Mouse (Mus musculus): ENCODE measurements around the gene Mtfmt. TPM values are rescaled to one million over a fixed set of nuclear protein-coding genes. Genes with fewer than 3 reads are reported as not detected.

The Mtfmt gene
- polyA plus RNA-seq, 1 experiment = 18.7 TPM

- Histone ChIP-seq H3K4me1 (ENCODE audit: control insufficient read depth, insufficient read depth, low read length) (peaks cover 1% of the 10 kb centered on the region; the same call in 1 of the 2 replicates), H3K4me3 (replicated peaks; ENCODE audit: control insufficient read depth, low read depth, low read length) (peak within 1 kb of the TSS; percentile 84), H3K27ac (ENCODE audit: control insufficient read depth, insufficient read depth, low read depth, low read length, poor library complexity) (peak within 1 kb of the TSS; percentile 90)
- TF ChIP-seq CTCF (IDR thresholded peaks at IDR 0.05; ENCODE audit: control insufficient read depth, insufficient read depth, low read length) = no peak
- WGBS = under 1% methylated on average over 53 of the region's 53 CpGs
These were observed 25.3 kb downstream of the Mtfmt start, which contains the start of gene Spg21 for GRCm38 (mm10) chr9:65460732-65461442. Spg21 (plus strand) TSS chr9:65460947.

GRCm38 (mm10) chr9:65462544-65462943 is 27.0 kb downstream of the Mtfmt start:
- peaks cover 1% of the 10 kb centered on the region; the same call in 1 of the 2 replicates for H3K4me1 ChIP-seq (ENCODE audit: control insufficient read depth, insufficient read depth, low read length)
- no peak overlapping the region for H3K27ac ChIP-seq (ENCODE audit: control insufficient read depth, insufficient read depth, low read depth, low read length, poor library complexity)
- WGBS = 66% methylated on average over 5 of the region's 5 CpGs
- TF ChIP-seq POLR2A (IDR thresholded peaks at IDR 0.05; ENCODE audit: borderline replicate concordance, control insufficient read depth, low read depth, low read length) (no peak), CTCF (IDR thresholded peaks at IDR 0.05; ENCODE audit: control insufficient read depth, insufficient read depth, low read length) (no peak)
- no peak overlapping the region for H3K4me3 ChIP-seq (replicated peaks; ENCODE audit: control insufficient read depth, low read depth, low read length)

GRCm38 (mm10) chr9:65464161-65464560 is 28.6 kb downstream of the Mtfmt start:
- Histone ChIP-seq H3K27ac (ENCODE audit: control insufficient read depth, insufficient read depth, low read depth, low read length, poor library complexity) (no peak overlapping the region; the same call in 1 of the 2 replicates), H3K4me1 (ENCODE audit: control insufficient read depth, insufficient read depth, low read length) (peaks cover 1% of the 10 kb centered on the region; the same call in 1 of the 2 replicates), H3K4me3 (replicated peaks; ENCODE audit: control insufficient read depth, low read depth, low read length) (no peak overlapping the region)
- WGBS = 53% methylated on average over 6 of the region's 6 CpGs
- TF ChIP-seq CTCF (IDR thresholded peaks at IDR 0.05; ENCODE audit: control insufficient read depth, insufficient read depth, low read length) (no peak), POLR2A (IDR thresholded peaks at IDR 0.05; ENCODE audit: borderline replicate concordance, control insufficient read depth, low read depth, low read length) (no peak)

DNA sequence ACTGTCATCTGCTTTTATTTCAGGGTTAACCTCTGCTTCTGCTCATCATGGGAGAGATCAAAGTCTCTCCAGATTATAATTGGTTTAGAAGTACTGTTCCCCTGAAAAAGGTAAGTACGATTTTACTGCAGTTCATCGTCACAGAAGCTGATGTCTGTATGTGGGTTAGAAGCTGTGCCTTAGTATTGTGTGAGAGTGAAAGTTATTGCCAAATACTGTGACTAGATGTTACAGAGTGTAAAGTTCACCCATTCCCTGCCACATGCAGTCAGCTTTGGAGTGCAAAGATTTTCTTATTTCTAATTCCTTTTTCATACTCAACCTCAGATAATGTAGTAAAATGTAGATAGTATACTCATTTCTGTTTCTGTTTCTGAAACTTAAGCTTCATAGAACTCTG is 29.7 kb downstream of the Mtfmt start:
- Histone ChIP-seq H3K27ac (ENCODE audit: control insufficient read depth, insufficient read depth, low read depth, low read length, poor library complexity) (no peak overlapping the region), H3K4me3 (replicated peaks; ENCODE audit: control insufficient read depth, low read depth, low read length) (no peak overlapping the region), H3K4me1 (ENCODE audit: control insufficient read depth, insufficient read depth, low read length) (no peaks in the 10 kb centered on the region; the same call in 1 of the 2 replicates)
- no peak for TF ChIP-seq POLR2A (IDR thresholded peaks at IDR 0.05; ENCODE audit: borderline replicate concordance, control insufficient read depth, low read depth, low read length)
- no peak for TF ChIP-seq CTCF (IDR thresholded peaks at IDR 0.05; ENCODE audit: control insufficient read depth, insufficient read depth, low read length)
- 91% methylated on average over 2 of the region's 2 CpGs for WGBS

DNA sequence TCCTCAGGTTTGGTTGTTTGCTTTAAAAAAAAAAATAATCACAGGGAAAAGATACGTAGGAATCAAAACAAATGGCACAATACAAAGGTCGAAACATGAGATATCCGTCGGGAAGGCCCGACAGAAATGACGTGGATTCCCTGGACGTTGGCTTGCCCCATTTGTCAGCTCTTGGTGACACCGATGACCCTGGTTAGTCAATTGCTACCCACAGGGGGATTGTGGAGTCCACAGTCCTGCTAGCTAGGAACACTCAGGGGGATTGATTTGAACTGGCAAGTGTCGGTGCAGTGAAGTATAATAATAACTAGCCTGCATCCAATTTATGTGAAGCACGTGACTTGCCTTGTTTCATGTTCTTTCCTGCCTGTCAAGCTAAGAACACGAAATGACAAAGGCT is 32.1 kb downstream of the Mtfmt start:
- H3K27ac ChIP-seq (ENCODE audit: control insufficient read depth, insufficient read depth, low read depth, low read length, poor library complexity) = no peak overlapping the region
- no peak for TF ChIP-seq POLR2A (IDR thresholded peaks at IDR 0.05; ENCODE audit: borderline replicate concordance, control insufficient read depth, low read depth, low read length)
- TF ChIP-seq CTCF (IDR thresholded peaks at IDR 0.05; ENCODE audit: control insufficient read depth, insufficient read depth, low read length) = no peak
- H3K4me1 ChIP-seq (ENCODE audit: control insufficient read depth, insufficient read depth, low read length) = no peaks in the 10 kb centered on the region; the same call in 1 of the 2 replicates
- H3K4me3 ChIP-seq (replicated peaks; ENCODE audit: control insufficient read depth, low read depth, low read length) = no peak overlapping the region
- 80% methylated on average over 11 of the region's 11 CpGs for WGBS

DNA sequence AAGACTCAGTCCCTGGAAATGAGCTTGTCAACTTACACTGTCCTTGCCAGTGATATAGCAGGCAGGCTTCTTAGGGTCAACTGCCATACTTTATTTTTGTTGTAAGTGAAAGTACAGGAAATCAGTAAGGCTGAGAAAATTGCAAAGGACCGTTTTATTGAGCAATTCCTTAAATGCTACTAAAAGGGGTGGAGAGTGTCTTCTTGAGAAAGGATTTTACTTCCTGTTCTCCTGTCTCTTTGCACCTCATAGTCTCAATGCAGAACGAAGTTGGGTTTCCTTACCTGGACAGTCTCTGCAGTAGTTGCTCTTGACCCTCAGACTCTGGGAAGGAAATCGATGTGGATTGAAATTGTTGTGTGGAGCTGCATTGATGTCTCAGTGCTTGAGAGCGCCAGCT is 37.2 kb downstream of the Mtfmt start:
- Histone ChIP-seq H3K4me1 (ENCODE audit: control insufficient read depth, insufficient read depth, low read length) (no peaks in the 10 kb centered on the region; the same call in 1 of the 2 replicates), H3K4me3 (replicated peaks; ENCODE audit: control insufficient read depth, low read depth, low read length) (no peak overlapping the region), H3K27ac (ENCODE audit: control insufficient read depth, insufficient read depth, low read depth, low read length, poor library complexity) (no peak overlapping the region)
- WGBS = 59% methylated on average over 4 of the region's 4 CpGs
- TF ChIP-seq POLR2A (IDR thresholded peaks at IDR 0.05; ENCODE audit: borderline replicate concordance, control insufficient read depth, low read depth, low read length) (no peak), CTCF (IDR thresholded peaks at IDR 0.05; ENCODE audit: control insufficient read depth, insufficient read depth, low read length) (no peak)

- H3K4me1 ChIP-seq (ENCODE audit: control insufficient read depth, insufficient read depth, low read length) = no peaks in the 10 kb centered on the region
- H3K27ac ChIP-seq (ENCODE audit: control insufficient read depth, insufficient read depth, low read depth, low read length, poor library complexity) = no peak overlapping the region; the same call in 1 of the 2 replicates
- no peak overlapping the region for H3K4me3 ChIP-seq (replicated peaks; ENCODE audit: control insufficient read depth, low read depth, low read length)
- WGBS = 74% methylated on average over 8 of the region's 8 CpGs
- TF ChIP-seq POLR2A (IDR thresholded peaks at IDR 0.05; ENCODE audit: borderline replicate concordance, control insufficient read depth, low read depth, low read length) (no peak), CTCF (IDR thresholded peaks at IDR 0.05; ENCODE audit: control insufficient read depth, insufficient read depth, low read length) (no peak)
These were observed 43.6 kb downstream of the Mtfmt start for GRCm38 (mm10) chr9:65479158-65479557.

- 88% methylated on average over 5 of the region's 5 CpGs for WGBS
- H3K27ac ChIP-seq (ENCODE audit: control insufficient read depth, insufficient read depth, low read depth, low read length, poor library complexity) = no peak overlapping the region
- H3K4me1 ChIP-seq (ENCODE audit: control insufficient read depth, insufficient read depth, low read length) = no peaks in the 10 kb centered on the region
- H3K4me3 ChIP-seq (replicated peaks; ENCODE audit: control insufficient read depth, low read depth, low read length) = no peak overlapping the region
- no peak for TF ChIP-seq CTCF (IDR thresholded peaks at IDR 0.05; ENCODE audit: control insufficient read depth, insufficient read depth, low read length)
- TF ChIP-seq POLR2A (IDR thresholded peaks at IDR 0.05; ENCODE audit: borderline replicate concordance, control insufficient read depth, low read depth, low read length) = no peak
These were observed 44.5 kb downstream of the Mtfmt start for GRCm38 (mm10) chr9:65480071-65480470.

All from bone marrow, adult 2 months (tissue).